Mouse (Mus musculus) left cerebral cortex, postnatal 14 days (tissue): Measurements from ENCODE around the gene Ucn2. TPM values are rescaled to one million over a fixed set of nuclear protein-coding genes. Genes with fewer than 3 reads are reported as not detected.

Experiments
- DNase-seq, 2 experiments: peaks; one replicate each; pipeline ENCODE4 v3.0.0; 2021 to 2022; ENCODE audit warnings: low spot score in 2 of 2, mixed read lengths in 1 of 2
- intact Hi-C: fragments of 180-260 bp; cut with DNase I; formaldehyde crosslinking; loops from one replicate; pipeline ENCODE4 v1.15.1; 2025
- total RNA-seq, 2 experiments: library from RNA; stranded (reverse); gene quantifications; 2 replicates each; pipeline ENCODE4 v1.2.3; 2021

Gene Ucn2
- total RNA-seq, 2 experiments from 2014 or later = not detected

DNA sequence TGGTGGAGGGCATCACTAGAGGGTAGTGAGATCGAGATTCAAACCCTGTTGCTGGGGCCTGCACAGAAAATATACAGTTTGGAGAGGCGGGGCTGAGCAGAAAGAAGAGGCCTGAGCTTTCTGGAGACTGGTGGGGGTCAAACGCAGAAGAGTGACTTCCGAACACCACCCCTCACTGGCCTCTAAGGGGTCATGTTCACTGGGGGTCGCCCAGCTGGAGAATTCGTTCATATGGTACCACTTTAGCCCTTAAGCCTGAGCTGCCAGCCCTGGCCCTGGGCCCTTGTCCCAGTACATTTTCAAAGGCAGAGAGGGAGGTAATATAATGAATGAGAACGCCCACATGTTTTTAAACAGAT lies 4.6 kb downstream of the Ucn2 start:
- DNase-seq = no peak
- intact Hi-C loops = no loop called here

- intact Hi-C loops = no loop called here
- DNase-seq = peak; percentile 93 to 97
Measured at GRCm38 (mm10) chr9:108991428-108992084, 5.7 kb downstream of the Ucn2 start, which contains the start of gene Pfkfb4. TSS of gene Pfkfb4 (plus strand) at chr9:108991778.

- intact Hi-C loops = no loop called here
- no peak for DNase-seq
Measured at GRCm38 (mm10) chr9:108992085-108992469, 6.3 kb downstream of the Ucn2 start.

DNA sequence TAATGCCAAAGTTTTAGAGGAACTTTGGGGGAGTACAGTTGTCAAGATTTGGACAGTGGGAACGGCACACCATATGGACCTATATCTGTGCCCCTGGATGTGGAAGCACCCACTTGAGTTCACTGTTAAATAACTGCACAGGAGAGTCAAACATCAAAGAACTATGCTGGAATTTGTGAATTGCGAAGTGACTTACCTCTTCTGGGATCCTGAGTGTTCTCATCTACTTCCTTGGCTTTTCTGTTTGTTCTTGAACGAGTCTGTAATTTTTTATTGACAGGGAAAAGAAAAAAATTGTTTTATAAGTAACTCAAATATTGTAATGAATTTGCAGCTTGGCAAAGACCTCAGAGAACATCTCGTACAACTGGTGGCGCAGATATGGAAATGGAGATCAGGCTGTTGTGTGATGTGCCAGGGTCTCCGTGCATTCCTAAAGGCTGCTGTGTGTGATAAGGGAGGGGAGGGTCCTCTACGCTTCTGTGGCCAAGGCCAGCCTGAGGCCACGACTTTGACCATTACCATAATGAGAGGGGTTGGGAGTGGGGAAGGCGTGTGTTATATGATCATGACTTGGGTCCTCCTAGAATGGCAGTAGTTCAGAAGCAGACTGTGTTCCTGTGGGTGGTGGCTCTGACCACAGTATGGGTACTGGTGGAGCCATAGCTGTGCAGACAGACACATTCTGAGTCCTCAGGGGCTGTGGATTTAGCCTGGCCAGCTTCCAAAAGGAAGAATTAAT lies 7.0 kb downstream of the Ucn2 start:
- intact Hi-C loops = no loop called here
- no peak for DNase-seq

GRCm38 (mm10) chr9:108996411-108996810 lies 10.6 kb downstream of the Ucn2 start:
- intact Hi-C loops = no loop called here
- no peak for DNase-seq

- intact Hi-C loops = no loop called here
- DNase-seq = peak in 1 of 2 experiments; percentile 84
Measured at GRCm38 (mm10) chr9:108998287-108999166, 12.7 kb downstream of the Ucn2 start.

DNA sequence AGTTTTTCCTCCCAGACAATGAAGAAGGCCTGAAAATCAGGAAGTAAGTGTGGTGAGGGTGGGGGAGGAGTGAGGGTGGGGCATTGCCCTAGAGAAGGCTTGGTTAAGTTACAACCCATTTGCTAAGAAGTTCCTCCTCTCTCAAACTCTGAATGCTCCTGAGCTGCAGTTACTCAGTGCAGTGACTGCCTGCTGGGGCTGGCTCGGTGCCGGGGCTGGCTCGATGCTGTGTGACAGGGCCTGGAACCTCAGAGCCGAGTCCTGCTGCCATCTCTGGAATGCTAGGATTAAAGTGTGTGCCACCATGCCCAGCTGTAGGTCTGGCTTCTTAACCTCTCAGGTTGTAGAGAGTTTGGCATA lies 13.3 kb downstream of the Ucn2 start:
- intact Hi-C loops = no loop called here
- no peak for DNase-seq

DNA sequence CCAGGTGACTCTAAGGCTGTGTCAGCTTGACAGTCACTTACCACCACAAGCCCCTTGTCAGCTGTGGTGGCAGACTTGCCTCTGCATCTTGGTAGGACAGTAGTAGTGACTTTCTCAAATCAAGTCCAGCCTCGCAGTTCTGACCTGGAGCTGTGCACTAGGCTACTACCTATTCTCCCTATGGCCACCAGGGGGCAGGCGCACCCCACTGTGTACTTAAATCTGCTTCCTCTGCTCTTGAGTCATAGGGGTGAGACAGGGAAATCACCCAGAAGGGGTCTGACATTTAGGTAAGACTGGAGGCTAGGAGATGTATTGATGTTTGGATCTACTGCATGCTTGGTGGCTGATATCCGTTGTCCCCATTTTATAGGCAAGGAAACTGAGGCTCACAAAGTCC lies 14.9 kb downstream of the Ucn2 start:
- peak; percentile 71 to 76 for DNase-seq
- intact Hi-C loops = loop anchor here (5.0 kb wide), 1 partner anchor 122 kb away; no protein-coding TSS in a partner anchor

DNA sequence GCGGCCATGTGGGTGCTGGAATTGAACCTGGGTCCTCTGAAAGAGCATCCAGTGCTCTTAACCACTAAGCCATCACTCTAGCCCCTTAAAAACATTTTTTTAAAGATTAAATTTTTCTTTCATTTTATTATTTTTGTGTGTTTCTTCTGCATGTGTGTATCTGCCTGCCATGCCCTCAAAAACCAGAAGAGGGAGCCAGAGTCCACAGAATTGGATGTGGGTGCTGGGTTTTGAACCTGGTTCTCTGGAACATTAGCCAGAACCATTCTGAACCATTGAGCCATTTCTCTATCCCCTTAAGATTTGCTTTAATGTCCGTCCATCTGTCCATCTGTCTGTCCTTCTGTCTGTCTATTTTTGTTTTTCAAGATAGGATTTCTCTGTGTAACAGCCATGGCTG lies 17.4 kb downstream of the Ucn2 start:
- intact Hi-C loops = loop anchor here (5.0 kb wide), 1 partner anchor 119 kb away; no protein-coding TSS in a partner anchor
- DNase-seq = peak in 1 of 2 experiments; percentile 56

DNA sequence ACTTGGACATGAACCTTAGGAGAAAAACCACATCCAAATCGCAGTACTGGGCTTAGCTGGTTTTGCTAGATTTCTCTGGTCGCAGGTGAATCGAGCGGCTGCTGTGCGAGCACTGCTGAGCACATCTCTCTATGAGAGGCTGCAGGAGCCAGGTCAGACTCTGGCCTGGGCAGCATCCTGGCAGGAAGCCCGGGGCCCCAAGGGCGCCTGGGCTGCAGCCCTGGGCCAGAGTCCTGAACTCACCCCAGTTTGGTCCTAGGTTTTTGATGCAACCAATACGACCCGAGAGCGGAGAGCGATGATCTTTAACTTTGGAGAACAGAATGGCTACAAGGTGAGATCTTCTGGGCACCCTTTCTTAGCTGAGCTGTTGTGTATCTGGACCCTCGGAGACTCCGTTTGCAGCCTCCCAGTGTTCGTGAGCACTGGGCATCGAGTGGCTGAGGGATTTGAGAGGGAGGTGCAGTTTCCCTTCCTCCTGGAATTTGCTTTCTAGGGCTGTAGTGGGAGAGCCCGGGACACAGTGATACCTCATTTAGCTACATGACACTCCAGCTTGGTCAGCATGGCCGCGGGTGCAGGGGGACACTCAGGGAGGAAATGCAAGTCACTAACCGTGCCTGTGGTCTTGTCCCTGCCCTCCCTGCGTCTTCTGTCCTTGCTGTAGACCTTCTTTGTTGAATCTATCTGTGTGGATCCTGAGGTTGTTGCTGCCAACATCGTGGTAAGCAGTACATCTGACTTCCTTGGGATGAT lies 21.4 kb downstream of the Ucn2 start:
- DNase-seq = no peak
- intact Hi-C loops = no loop called here

DNA sequence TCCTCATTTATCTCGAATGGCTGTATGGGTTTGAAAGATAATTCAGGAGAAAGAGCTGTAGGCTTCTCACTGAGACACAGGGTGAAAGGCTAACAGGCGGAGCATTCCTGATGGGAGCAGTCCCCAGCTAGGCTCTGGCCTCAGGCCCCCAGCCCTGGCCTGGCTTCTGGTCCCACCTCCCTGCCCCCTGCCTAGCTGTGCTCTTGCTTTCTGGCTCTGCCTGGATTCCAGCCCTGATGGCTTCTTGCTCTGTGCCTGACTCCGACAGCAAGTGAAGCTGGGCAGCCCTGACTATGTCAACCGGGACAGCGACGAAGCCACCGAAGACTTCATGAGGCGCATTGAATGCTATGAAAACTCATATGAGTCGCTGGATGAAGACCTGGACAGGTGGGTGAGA lies 22.3 kb downstream of the Ucn2 start:
- intact Hi-C loops = no loop called here
- DNase-seq = no peak

- intact Hi-C loops = no loop called here
- DNase-seq = peak; percentile 59 to 78
Measured at GRCm38 (mm10) chr9:109008994-109009635, 23.3 kb downstream of the Ucn2 start.

GRCm38 (mm10) chr9:109009636-109010315 lies 24.0 kb downstream of the Ucn2 start:
- DNase-seq = peak; percentile 50 to 66
- intact Hi-C loops = no loop called here

- intact Hi-C loops = no loop called here
- DNase-seq = no peak
Measured at GRCm38 (mm10) chr9:109010316-109010690, 24.5 kb downstream of the Ucn2 start.

DNA sequence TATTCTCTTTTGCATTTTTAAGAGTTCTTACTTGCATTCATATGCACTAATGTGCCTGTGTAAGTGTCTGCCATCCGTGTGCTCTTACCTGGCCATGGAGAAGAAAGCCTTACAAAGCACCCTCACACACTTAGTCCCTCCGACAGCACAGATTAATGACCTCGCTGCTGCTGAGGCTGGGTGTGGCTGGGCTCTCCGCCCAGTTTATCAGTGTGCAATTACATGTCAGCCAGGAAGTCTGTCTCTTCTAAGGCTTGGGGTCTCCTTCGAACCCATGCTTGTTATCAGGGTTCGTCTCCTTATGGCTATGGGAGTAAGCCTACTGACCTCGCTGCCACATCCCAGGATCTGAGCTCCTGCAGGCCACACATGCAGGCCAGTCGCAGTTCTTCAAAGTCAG lies 29.6 kb downstream of the Ucn2 start:
- intact Hi-C loops = no loop called here
- DNase-seq = no peak

GRCm38 (mm10) chr9:109016973-109017604 lies 31.3 kb downstream of the Ucn2 start:
- intact Hi-C loops = no loop called here
- DNase-seq = no peak

DNA sequence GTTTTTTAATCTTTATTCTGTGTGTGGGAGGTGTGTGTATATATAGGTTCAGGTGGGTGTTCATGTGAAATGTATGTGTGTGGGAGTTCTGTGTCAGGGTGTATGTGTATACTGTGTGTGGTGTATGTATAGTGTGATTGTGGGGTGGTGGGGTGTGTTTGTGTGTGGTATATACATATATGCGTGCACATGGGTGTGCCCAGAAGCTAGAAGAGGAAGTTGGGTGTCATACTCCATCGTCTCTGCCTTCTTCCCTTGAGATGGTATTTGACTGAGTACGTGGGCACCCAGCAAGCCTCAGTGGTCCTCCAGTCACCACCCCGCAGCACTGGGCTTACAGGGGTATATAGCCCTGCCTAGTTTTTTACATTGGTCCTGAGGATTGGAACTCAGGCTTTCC lies 35.6 kb downstream of the Ucn2 start:
- DNase-seq = peak in 1 of 2 experiments; percentile 1
- intact Hi-C loops = no loop called here
